In genomic region chr2:11601795-11602194, GRCm38 (mm10) we compare ENCODE assay signal across 1 mouse cellular context.
TF ChIP-seq lines count a peak whose summit lies in the region.

No protein-coding gene starts in this region.

TF ChIP-seq in MEL, 35 proteins besides CTCF, POLR2A, EP300 and RAD21 (continued from another document):
- TF ChIP-seq MAZ (IDR thresholded peaks at IDR 0.05; ENCODE audit: low read depth, low read length) (no peak), JUND (IDR thresholded peaks at IDR 0.05; ENCODE audit: low read depth, low read length) (no peak), ZMIZ1 (IDR thresholded peaks at IDR 0.05; ENCODE audit: low read depth, low read length) (no peak), BHLHE40 (IDR thresholded peaks at IDR 0.05; ENCODE audit: borderline replicate concordance, low read depth, low read length) (no peak), MAX (IDR thresholded peaks at IDR 0.05; ENCODE audit: low read length) (no peak), MYB (IDR thresholded peaks at IDR 0.05; ENCODE audit: low read depth, low read length) (no peak), NRF1 (IDR thresholded peaks at IDR 0.05; ENCODE audit: insufficient read depth, low read depth, low read length, poor library complexity, severe bottlenecking) (no peak)
